In genomic region chr11:107092637-107093036, GRCm38 (mm10) we compare ENCODE assay signal across 20 mouse cellular contexts. TPM values are rescaled to one million over a fixed set of nuclear protein-coding genes. Genes with fewer than 3 reads are reported as not detected.
DNase-seq lines count a peak whose midpoint lies in the region; ATAC-seq and TF ChIP-seq lines count a peak whose summit lies in the region.
"Had no signal": no experiment of that assay in that cellular context is flagged by ENCODE, and none has a peak within 500 bp of the region (broad histone marks: within the 10 kb centered on the region; RNA-seq: fewer than 3 reads in every experiment).

No protein-coding gene starts in this region.

- H3K27ac ChIP-seq in stomach, embryonic 15.5 days: no peak overlapping the region
- no peak overlapping the region for H3K27ac ChIP-seq in stomach, postnatal 0 days (replicated peaks)
- peak overlapping the region; percentile 74 for H3K27ac ChIP-seq in liver, embryonic 12.5 days
- H3K27ac ChIP-seq: hindbrain, embryonic 10.5 days; limb, embryonic 13.5 days; midbrain, embryonic 15.5 days had no signal

- no peaks in the 10 kb centered on the region for H3K9me3 ChIP-seq in stomach, embryonic 15.5 days
- H3K9me3 ChIP-seq in stomach, postnatal 0 days (ENCODE audit: control insufficient read depth, low read length): no peaks in the 10 kb centered on the region
- no peaks in the 10 kb centered on the region for H3K9me3 ChIP-seq in liver, embryonic 12.5 days (replicated peaks)
- H3K9me3 ChIP-seq: hindbrain, embryonic 10.5 days; limb, embryonic 13.5 days; midbrain, embryonic 15.5 days had no signal

- no peaks in the 10 kb centered on the region for H3K27me3 ChIP-seq in stomach, embryonic 15.5 days (replicated peaks)
- no peaks in the 10 kb centered on the region for H3K27me3 ChIP-seq in stomach, postnatal 0 days (ENCODE audit: control insufficient read depth, insufficient read depth, low read length)
- no peaks in the 10 kb centered on the region for H3K27me3 ChIP-seq in liver, embryonic 12.5 days (replicated peaks)
- H3K27me3 ChIP-seq: limb, embryonic 13.5 days; midbrain, embryonic 15.5 days had no signal

- WGBS in stomach, embryonic 15.5 days: 91% methylated on average over 7 of the region's 7 CpGs
- 87% methylated on average over 7 of the region's 7 CpGs for WGBS in stomach, postnatal 0 days
- 49% methylated on average over 7 of the region's 7 CpGs for WGBS in liver, embryonic 12.5 days (ENCODE audit: insufficient replicate concordance)

- TF ChIP-seq EP300 in stomach, postnatal 0 days (optimal IDR thresholded peaks at IDR 0.05): no peak

- peaks cover 30% of the 10 kb centered on the region for H3K36me3 ChIP-seq in stomach, embryonic 15.5 days
- peaks cover 13% of the 10 kb centered on the region for H3K36me3 ChIP-seq in stomach, postnatal 0 days (ENCODE audit: control insufficient read depth, insufficient read depth, low read length)
- peaks cover 73% of the 10 kb centered on the region for H3K36me3 ChIP-seq in liver, embryonic 12.5 days

- no peak overlapping the region for H3K4me3 ChIP-seq in stomach, embryonic 15.5 days (replicated peaks)
- H3K4me3 ChIP-seq in stomach, postnatal 0 days (ENCODE audit: low read depth, low read length): no peak overlapping the region
- no peak overlapping the region for H3K4me3 ChIP-seq in liver, embryonic 12.5 days
- H3K4me3 ChIP-seq: erythroblast, embryonic 14.5 days; hindbrain, embryonic 10.5 days; limb, embryonic 13.5 days; midbrain, embryonic 15.5 days had no signal

- no peak; the same call in 1 of the 2 replicates for TF ChIP-seq CTCF in stomach, postnatal 0 days (IDR thresholded peaks at IDR 0.05; ENCODE audit: low read depth)

- H3K4me2 ChIP-seq in stomach, embryonic 15.5 days: no peak overlapping the region
- H3K4me2 ChIP-seq in stomach, postnatal 0 days (replicated peaks; ENCODE audit: low read depth): no peak overlapping the region
- peak overlapping the region; percentile 20; the same call in 1 of the 2 replicates for H3K4me2 ChIP-seq in liver, embryonic 12.5 days
- H3K4me2 ChIP-seq: heart, embryonic 11.5 days; limb, embryonic 13.5 days; midbrain, embryonic 15.5 days had no signal

- no peaks in the 10 kb centered on the region for H3K4me1 ChIP-seq in stomach, embryonic 15.5 days
- no peaks in the 10 kb centered on the region for H3K4me1 ChIP-seq in stomach, postnatal 0 days (replicated peaks; ENCODE audit: control insufficient read depth, insufficient read depth)
- H3K4me1 ChIP-seq in liver, embryonic 12.5 days: peaks cover 28% of the 10 kb centered on the region
- H3K4me1 ChIP-seq: hindbrain, embryonic 10.5 days; limb, embryonic 13.5 days; midbrain, embryonic 15.5 days had no signal

- H3K9ac ChIP-seq in stomach, embryonic 15.5 days: no peak overlapping the region
- no peak overlapping the region for H3K9ac ChIP-seq in stomach, postnatal 0 days (ENCODE audit: low read length)
- H3K9ac ChIP-seq in liver, embryonic 12.5 days: no peak overlapping the region
- H3K9ac ChIP-seq: limb, embryonic 13.5 days; midbrain, embryonic 15.5 days had no signal

- peak; percentile 68; the same call in 1 of the 2 replicates for ATAC-seq in stomach, embryonic 15.5 days (ENCODE audit: insufficient read depth, low FRiP score, low read depth)
- no peak for ATAC-seq in stomach, postnatal 0 days (ENCODE audit: low FRiP score, low TSS enrichment)
- peak; percentile 88 for ATAC-seq in liver, embryonic 12.5 days
- ATAC-seq: activated CD4-positive, CD25-positive, alpha-beta regulatory T cell, adult 4 months; midbrain, embryonic 15.5 days had no signal

- peak; percentile 19 for DNase-seq in cerebellum, adult 9-11 months
- no peak for DNase-seq in cerebellum, adult 11-12 months
- no peak for DNase-seq in stomach, postnatal 0 days (ENCODE audit: low spot score)
- no peak for DNase-seq in kidney, postnatal 36 days
- DNase-seq in lung, postnatal 25 days (ENCODE audit: low spot score): no peak
- no peak for DNase-seq in lung, adult 18-20 months
- DNase-seq: cerebellum, adult 8-10 months; embryo, embryonic 11 days; gastrocnemius, postnatal 25 days; kidney, adult 18-20 months; lung, postnatal 4 days; thymus, adult 18-20 months had no signal

RNA-seq across cellular contexts. Expression of gene Bptf, which starts 39.3 kb away (rescaled TPM):
- 28.4 and 28.8 TPM in 2 replicates for polyA plus RNA-seq in stomach, embryonic 15.5 days (2015; fragmentation: Nextera tagmentation; extraction: Ambion mirVana)
- 11.8 and 13.8 TPM in 2 replicates for polyA plus RNA-seq in stomach, postnatal 0 days (2015; fragmentation: Nextera tagmentation; extraction: Ambion mirVana)
- 12.6 and 12.7 TPM in 2 replicates for polyA plus RNA-seq in liver, embryonic 12.5 days (2016; fragmentation: Nextera tagmentation; extraction: Ambion mirVana)
